Mouse (Mus musculus) cerebellum, postnatal 36 days (tissue): ENCODE measurements around the gene Tmem240.
"Not testable (repeated sequence)": the region's sequence is repeated elsewhere in the genome, so short reads cannot be mapped to it uniquely, and the experiment has no call there.

Experiments used
- DNase-seq, 2 experiments: peaks; one replicate each; pipeline ENCODE4 v3.0.0; 2021 to 2022; ENCODE audit warnings: mixed read lengths in 2 of 2

Gene Tmem240

GRCm38 (mm10) chr4:155773335-155774078 is 38.9 kb downstream of the Tmem240 start:
- DNase-seq = peak in 1 of 2 experiments; percentile 7

DNA sequence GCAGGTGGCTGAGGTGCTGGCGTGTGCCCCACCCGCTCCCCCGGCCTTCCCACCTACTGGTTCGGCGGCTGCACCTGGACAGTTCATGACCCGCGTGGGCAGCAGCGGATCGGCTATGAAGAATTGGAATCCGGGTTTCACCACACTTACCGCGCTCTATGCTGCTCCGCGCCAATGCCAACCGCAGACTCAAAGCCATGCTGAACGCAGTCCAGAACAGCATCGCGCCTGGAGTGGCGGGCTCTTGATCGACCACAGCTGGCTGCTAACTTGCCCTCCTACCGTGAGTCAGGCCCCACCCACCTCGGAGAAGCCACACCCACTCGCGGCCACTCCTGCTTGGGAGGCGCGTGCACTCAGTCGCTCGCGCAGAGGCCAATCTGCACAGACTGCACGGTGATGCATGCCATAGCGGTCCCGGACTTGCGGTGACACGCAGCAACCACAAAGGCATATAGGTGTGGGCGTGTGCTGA is 39.7 kb downstream of the Tmem240 start, which contains the start of gene Vwa1:
TSS of gene Vwa1 (minus strand) at position 419 of the 475 bp plus-strand sequence.
- DNase-seq = peak; percentile 83 to 87

DNA sequence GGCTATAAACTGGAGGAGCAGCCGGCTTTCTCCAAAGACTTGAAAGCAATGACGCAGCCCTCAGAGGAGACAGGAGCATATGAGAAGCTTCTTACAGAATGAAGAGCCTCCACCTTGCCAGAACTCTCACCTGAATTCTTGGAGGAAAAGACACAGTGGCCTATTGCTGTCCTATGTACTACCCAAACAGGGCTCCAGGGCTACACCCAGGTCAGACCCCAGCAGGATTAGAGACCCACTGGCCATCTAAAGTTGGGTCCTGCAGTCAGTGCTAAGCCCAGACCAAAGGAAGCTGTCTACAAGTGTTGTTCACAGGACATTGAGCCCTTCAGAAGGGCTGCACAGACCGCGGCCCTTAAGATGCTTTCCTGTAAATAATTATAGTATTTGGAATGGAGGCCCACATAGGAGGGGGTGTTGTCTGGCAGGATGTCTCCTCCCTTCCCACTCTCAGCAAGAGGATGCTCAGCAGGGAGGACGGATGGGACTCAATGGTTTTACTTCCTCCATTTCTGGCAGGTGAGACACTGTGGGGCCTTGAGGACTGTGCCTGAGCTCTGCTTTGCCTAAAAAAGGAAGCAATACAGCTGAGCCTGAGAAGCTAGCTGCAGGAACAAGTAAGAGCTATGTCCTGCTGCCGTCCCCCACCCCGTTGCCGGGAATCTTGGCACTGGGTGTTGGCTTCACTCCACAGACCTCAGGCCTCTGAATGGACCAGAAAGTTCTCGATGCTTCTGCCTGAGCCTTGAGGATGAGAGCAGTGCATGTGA is 40.6 kb downstream of the Tmem240 start:
- DNase-seq = peak; percentile 59 to 60

GRCm38 (mm10) chr4:155775855-155776254 is 41.3 kb downstream of the Tmem240 start:
- peak; percentile 75 to 76 for DNase-seq

- DNase-seq = no peak
These were observed 42.2 kb downstream of the Tmem240 start for GRCm38 (mm10) chr4:155776704-155777335.

DNA sequence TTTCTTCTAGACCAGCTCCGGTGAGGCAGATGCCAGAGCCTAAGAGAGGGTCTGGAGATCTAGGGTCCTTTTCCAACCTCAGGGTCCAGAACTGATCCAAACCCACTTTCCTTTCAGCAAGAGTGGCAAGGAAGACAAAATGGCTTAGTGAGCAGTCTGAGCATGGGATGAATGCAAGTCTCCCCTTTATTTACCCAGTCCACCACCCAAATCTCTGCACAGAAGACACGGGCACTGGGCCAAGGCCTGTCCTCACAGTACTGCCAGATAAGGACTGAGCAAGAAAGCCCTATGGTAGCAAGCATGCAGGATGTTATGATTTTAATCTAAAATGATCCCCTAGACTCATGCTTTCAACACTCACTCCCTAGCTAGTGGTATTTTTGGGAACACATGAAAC is 43.2 kb downstream of the Tmem240 start:
- DNase-seq = peak in 1 of 2 experiments; percentile 25

DNA sequence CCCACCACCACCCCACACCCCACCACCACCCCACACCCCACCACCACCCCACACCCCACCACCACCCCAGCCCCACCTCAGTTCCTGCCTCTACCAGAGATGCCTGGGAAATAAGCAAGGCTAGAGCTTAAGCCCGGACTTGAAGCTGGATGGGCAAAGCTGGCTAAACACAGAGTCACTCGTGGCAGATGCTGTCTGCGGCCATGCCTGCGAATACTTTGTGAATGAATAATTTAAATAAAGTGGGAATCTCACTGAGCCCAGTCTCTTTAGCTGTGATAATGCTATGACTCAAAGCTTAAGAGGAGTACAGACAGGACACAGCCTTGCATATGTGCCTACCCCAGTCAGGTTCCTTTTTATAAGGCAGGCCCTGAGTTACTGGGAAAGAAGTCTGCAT is 44.9 kb downstream of the Tmem240 start:
- DNase-seq = no peak

DNA sequence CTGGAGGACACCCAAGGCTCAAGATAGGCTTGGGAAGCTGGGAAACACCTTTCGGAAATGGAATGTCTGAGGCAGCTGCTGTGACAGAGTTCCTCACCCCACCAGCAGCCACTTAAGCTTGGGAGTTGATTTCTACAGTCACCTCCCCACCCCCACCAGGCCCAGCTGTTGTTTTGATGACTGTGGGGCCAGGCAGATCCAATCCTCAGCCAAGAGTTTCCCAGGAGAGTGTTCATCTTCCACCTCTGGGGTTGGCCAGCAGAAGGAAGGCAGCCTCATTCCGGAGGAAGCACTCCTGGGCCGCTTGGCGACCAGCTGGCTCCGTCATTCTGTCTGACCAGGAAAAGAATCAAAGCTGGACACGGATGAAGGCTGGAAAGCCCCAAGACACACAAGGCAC is 46.3 kb downstream of the Tmem240 start:
- DNase-seq = no peak

DNA sequence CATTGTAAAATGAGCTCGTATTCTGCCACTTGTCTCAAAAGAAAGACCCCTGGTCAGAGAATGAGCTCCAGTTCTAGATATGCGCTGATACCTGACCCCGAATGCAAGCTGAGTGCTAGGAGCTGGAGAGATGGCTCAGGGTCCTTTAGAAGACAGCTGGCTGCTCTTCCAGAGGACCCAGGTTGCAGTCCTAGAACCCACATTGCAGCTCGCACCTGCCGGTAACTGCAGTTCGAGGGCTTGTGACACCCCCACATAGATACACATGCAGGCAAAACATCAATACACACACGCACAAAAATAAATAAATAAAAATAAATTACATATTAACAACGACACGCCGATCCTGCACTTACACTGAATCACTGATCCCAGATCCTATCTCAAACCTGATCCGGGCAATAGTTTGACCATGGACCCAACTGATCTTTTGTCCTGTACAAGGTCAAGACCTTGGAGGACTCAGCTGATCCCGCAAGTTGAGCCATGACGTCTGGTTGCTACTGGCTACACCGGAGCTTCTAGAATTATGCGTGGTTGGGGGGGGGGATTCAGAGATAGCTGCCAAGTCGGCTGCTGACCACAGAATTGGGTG is 49.0 kb downstream of the Tmem240 start:
- no peak for DNase-seq

GRCm38 (mm10) chr4:155784081-155784701 is 49.6 kb downstream of the Tmem240 start:
- DNase-seq = peak; percentile 79 to 80

DNA sequence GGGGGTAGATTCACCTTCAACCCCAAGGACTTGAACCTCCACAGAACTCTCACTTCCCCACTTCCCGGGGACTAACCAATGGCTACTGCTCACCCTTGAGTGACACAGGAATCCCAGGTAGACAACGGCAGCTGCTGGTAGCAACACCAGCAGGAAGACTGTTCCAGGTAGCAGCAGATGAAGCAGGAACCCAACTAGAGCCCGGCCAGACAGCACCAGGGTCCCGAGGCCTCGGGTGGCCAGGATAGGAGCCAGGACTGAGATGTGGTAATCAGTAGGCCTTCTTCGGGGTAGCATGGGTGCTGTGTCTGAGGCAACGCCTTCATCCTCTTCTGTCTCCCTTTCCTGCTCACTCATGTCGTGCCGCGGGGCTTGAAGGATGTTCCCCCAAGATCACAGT is 50.6 kb downstream of the Tmem240 start:
- DNase-seq = no peak

- no peak for DNase-seq
These were observed 51.2 kb downstream of the Tmem240 start, which contains the start of gene Tmem88b for GRCm38 (mm10) chr4:155785819-155786218. Gene Tmem88b, minus strand, starts transcription at chr4:155785874.

GRCm38 (mm10) chr4:155788300-155788699 is 53.7 kb downstream of the Tmem240 start:
- DNase-seq = no peak

DNA sequence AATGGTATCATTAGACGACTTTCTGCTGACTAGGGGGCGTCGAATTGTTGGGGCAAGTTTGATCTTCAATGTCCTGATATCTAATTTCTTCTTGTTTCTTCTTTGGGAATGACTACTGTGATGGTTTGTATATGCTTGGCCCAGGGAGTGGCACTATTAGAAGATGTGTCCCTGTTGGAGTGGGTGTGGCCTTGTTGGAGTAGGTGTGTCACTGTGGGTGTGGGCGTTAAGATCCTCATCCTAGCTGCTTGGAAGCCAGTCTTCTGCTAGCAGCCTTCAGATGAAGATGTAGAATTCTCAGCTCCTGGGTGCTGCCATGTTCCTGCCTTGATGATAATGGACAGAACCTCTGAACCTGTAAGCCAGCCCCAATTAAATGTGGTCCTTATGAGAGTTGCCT is 54.2 kb downstream of the Tmem240 start:
- DNase-seq = not testable (repeated sequence)

- DNase-seq = no peak
These were observed 55.5 kb downstream of the Tmem240 start, which contains the start of gene Ankrd65 for GRCm38 (mm10) chr4:155790021-155790489. Gene Ankrd65, plus strand, starts transcription at chr4:155790439.
